Mouse (Mus musculus): ENCODE measurements at regions not wholly inside any gene's neighbourhood (a gene's known extent, or its start where the extent isn't known, plus 50 kb on each side); places are given as distances from the start of the nearest gene placed in this dataset.

GRCm38 (mm10) chr11:7289242-7289938 is 75.7 kb upstream of the Igfbp3 start:
- H3K27me3 ChIP-seq (ENCODE audit: insufficient read depth, low read length), result no peaks in the 10 kb centered on the region
- no peak overlapping the region for H3K4me2 ChIP-seq (replicated peaks; ENCODE audit: low read depth, low read length)
- peaks cover 10% of the 10 kb centered on the region for H3K4me1 ChIP-seq (ENCODE audit: insufficient read depth, low read length)
- WGBS, result 88% methylated on average over 8 of the region's 8 CpGs
- H3K27ac ChIP-seq (ENCODE audit: low read length), result no peak overlapping the region
- H3K36me3 ChIP-seq (ENCODE audit: insufficient read depth, low read length), result no peaks in the 10 kb centered on the region
- ATAC-seq (ENCODE audit: low FRiP score, low TSS enrichment), result no peak
- no peak overlapping the region for H3K9ac ChIP-seq (replicated peaks; ENCODE audit: low read length)
- no peaks in the 10 kb centered on the region for H3K9me3 ChIP-seq (ENCODE audit: low read length)
- no peak overlapping the region for H3K4me3 ChIP-seq (ENCODE audit: low read length)

- peak overlapping the region; percentile 40 for H3K27ac ChIP-seq (ENCODE audit: low read length)
- ATAC-seq (ENCODE audit: low FRiP score, low TSS enrichment), result peak; percentile 56
- no peaks in the 10 kb centered on the region for H3K9me3 ChIP-seq (ENCODE audit: low read length)
- H3K27me3 ChIP-seq (ENCODE audit: insufficient read depth, low read length), result no peaks in the 10 kb centered on the region
- H3K4me2 ChIP-seq (replicated peaks; ENCODE audit: low read depth, low read length), result no peak overlapping the region
- no peak overlapping the region for H3K9ac ChIP-seq (replicated peaks; ENCODE audit: low read length)
- 16% methylated on average over 4 of the region's 4 CpGs for WGBS
- peaks cover 13% of the 10 kb centered on the region for H3K4me1 ChIP-seq (ENCODE audit: insufficient read depth, low read length)
- no peak overlapping the region for H3K4me3 ChIP-seq (ENCODE audit: low read length)
- no peaks in the 10 kb centered on the region for H3K36me3 ChIP-seq (ENCODE audit: insufficient read depth, low read length)
Observed at GRCm38 (mm10) chr11:7284836-7285490, 71.2 kb upstream of the Igfbp3 start.

GRCm38 (mm10) chr11:7282981-7283380 is 69.3 kb upstream of the Igfbp3 start:
- 85% methylated on average over 3 of the region's 3 CpGs for WGBS
- Histone ChIP-seq H3K4me2 (replicated peaks; ENCODE audit: low read depth, low read length) (no peak overlapping the region), H3K36me3 (ENCODE audit: insufficient read depth, low read length) (no peaks in the 10 kb centered on the region), H3K27ac (ENCODE audit: low read length) (no peak overlapping the region), H3K9me3 (ENCODE audit: low read length) (no peaks in the 10 kb centered on the region), H3K4me1 (ENCODE audit: insufficient read depth, low read length) (peaks cover 13% of the 10 kb centered on the region), H3K27me3 (ENCODE audit: insufficient read depth, low read length) (no peaks in the 10 kb centered on the region), H3K4me3 (ENCODE audit: low read length) (no peak overlapping the region), H3K9ac (replicated peaks; ENCODE audit: low read length) (no peak overlapping the region)
- no peak for ATAC-seq (ENCODE audit: low FRiP score, low TSS enrichment)

GRCm38 (mm10) chr11:7282188-7282587 is 68.5 kb upstream of the Igfbp3 start:
- Histone ChIP-seq H3K9ac (replicated peaks; ENCODE audit: low read length) (no peak overlapping the region), H3K9me3 (ENCODE audit: low read length) (no peaks in the 10 kb centered on the region), H3K27ac (ENCODE audit: low read length) (no peak overlapping the region), H3K36me3 (ENCODE audit: insufficient read depth, low read length) (no peaks in the 10 kb centered on the region), H3K4me3 (ENCODE audit: low read length) (no peak overlapping the region), H3K4me1 (ENCODE audit: insufficient read depth, low read length) (peaks cover 13% of the 10 kb centered on the region), H3K4me2 (replicated peaks; ENCODE audit: low read depth, low read length) (no peak overlapping the region), H3K27me3 (ENCODE audit: insufficient read depth, low read length) (no peaks in the 10 kb centered on the region)
- WGBS, result 83% methylated on average over 2 of the region's 2 CpGs
- ATAC-seq (ENCODE audit: low FRiP score, low TSS enrichment), result no peak

- H3K4me1 ChIP-seq (ENCODE audit: insufficient read depth, low read length), result peaks cover 13% of the 10 kb centered on the region
- H3K4me2 ChIP-seq (replicated peaks; ENCODE audit: low read depth, low read length), result no peak overlapping the region
- 47% methylated on average over 2 of the region's 2 CpGs for WGBS
- H3K9ac ChIP-seq (replicated peaks; ENCODE audit: low read length), result no peak overlapping the region
- H3K27ac ChIP-seq (ENCODE audit: low read length), result no peak overlapping the region
- H3K4me3 ChIP-seq (ENCODE audit: low read length), result no peak overlapping the region
- no peaks in the 10 kb centered on the region for H3K27me3 ChIP-seq (ENCODE audit: insufficient read depth, low read length)
- no peak for ATAC-seq (ENCODE audit: low FRiP score, low TSS enrichment)
- no peaks in the 10 kb centered on the region for H3K9me3 ChIP-seq (ENCODE audit: low read length)
- H3K36me3 ChIP-seq (ENCODE audit: insufficient read depth, low read length), result no peaks in the 10 kb centered on the region
Observed at GRCm38 (mm10) chr11:7281656-7282055, 67.9 kb upstream of the Igfbp3 start.

GRCm38 (mm10) chr11:7279891-7280290 is 66.2 kb upstream of the Igfbp3 start:
- Histone ChIP-seq H3K36me3 (ENCODE audit: insufficient read depth, low read length) (no peaks in the 10 kb centered on the region), H3K9ac (replicated peaks; ENCODE audit: low read length) (no peak overlapping the region), H3K4me2 (replicated peaks; ENCODE audit: low read depth, low read length) (no peak overlapping the region), H3K27me3 (ENCODE audit: insufficient read depth, low read length) (no peaks in the 10 kb centered on the region), H3K9me3 (ENCODE audit: low read length) (no peaks in the 10 kb centered on the region), H3K4me3 (ENCODE audit: low read length) (no peak overlapping the region), H3K4me1 (ENCODE audit: insufficient read depth, low read length) (peaks cover 8% of the 10 kb centered on the region), H3K27ac (ENCODE audit: low read length) (no peak overlapping the region)
- WGBS, result 75% methylated on average over 2 of the region's 2 CpGs
- no peak for ATAC-seq (ENCODE audit: low FRiP score, low TSS enrichment)

GRCm38 (mm10) chr11:7272543-7272942 is 58.8 kb upstream of the Igfbp3 start:
- Histone ChIP-seq H3K9me3 (ENCODE audit: low read length) (no peaks in the 10 kb centered on the region), H3K9ac (replicated peaks; ENCODE audit: low read length) (no peak overlapping the region), H3K4me2 (replicated peaks; ENCODE audit: low read depth, low read length) (no peak overlapping the region), H3K4me1 (ENCODE audit: insufficient read depth, low read length) (no peaks in the 10 kb centered on the region), H3K27me3 (ENCODE audit: insufficient read depth, low read length) (no peaks in the 10 kb centered on the region), H3K4me3 (ENCODE audit: low read length) (no peak overlapping the region), H3K27ac (ENCODE audit: low read length) (no peak overlapping the region), H3K36me3 (ENCODE audit: insufficient read depth, low read length) (no peaks in the 10 kb centered on the region)
- no peak; the same call in 1 of the 2 replicates for ATAC-seq (ENCODE audit: low FRiP score, low TSS enrichment)
- 54% methylated on average over 3 of the region's 3 CpGs for WGBS

- 97% methylated on average over 1 of the region's 1 CpGs for WGBS
- Histone ChIP-seq H3K9me3 (ENCODE audit: low read length) (no peaks in the 10 kb centered on the region), H3K36me3 (ENCODE audit: insufficient read depth, low read length) (no peaks in the 10 kb centered on the region), H3K27ac (ENCODE audit: low read length) (no peak overlapping the region), H3K4me3 (ENCODE audit: low read length) (no peak overlapping the region), H3K9ac (replicated peaks; ENCODE audit: low read length) (no peak overlapping the region), H3K4me2 (replicated peaks; ENCODE audit: low read depth, low read length) (no peak overlapping the region), H3K4me1 (ENCODE audit: insufficient read depth, low read length) (no peaks in the 10 kb centered on the region), H3K27me3 (ENCODE audit: insufficient read depth, low read length) (no peaks in the 10 kb centered on the region)
- ATAC-seq (ENCODE audit: low FRiP score, low TSS enrichment), result no peak
Observed at GRCm38 (mm10) chr11:7270916-7271315, 57.2 kb upstream of the Igfbp3 start.

- Histone ChIP-seq H3K4me3 (ENCODE audit: low read length) (no peak overlapping the region), H3K27ac (ENCODE audit: low read length) (no peak overlapping the region), H3K4me1 (ENCODE audit: insufficient read depth, low read length) (no peaks in the 10 kb centered on the region), H3K27me3 (ENCODE audit: insufficient read depth, low read length) (no peaks in the 10 kb centered on the region), H3K36me3 (ENCODE audit: insufficient read depth, low read length) (no peaks in the 10 kb centered on the region), H3K9ac (replicated peaks; ENCODE audit: low read length) (no peak overlapping the region), H3K4me2 (replicated peaks; ENCODE audit: low read depth, low read length) (no peak overlapping the region), H3K9me3 (ENCODE audit: low read length) (no peaks in the 10 kb centered on the region)
- 44% methylated on average over 4 of the region's 4 CpGs for WGBS
- no peak for ATAC-seq (ENCODE audit: low FRiP score, low TSS enrichment)
Observed at GRCm38 (mm10) chr11:7263971-7264370, 50.2 kb upstream of the Igfbp3 start.
